Mouse (Mus musculus) bone marrow macrophage, adult 2 months (primary cell): ENCODE data around the gene Ppp1r1c.

Source experiments
- CTCF ChIP-seq: IDR thresholded peaks from 2 replicates; pipeline ENCODE4 v1.5.1; 2012; ENCODE audit warnings: low read depth, mild to moderate bottlenecking, low read length, moderate library complexity
- POLR2A ChIP-seq: IDR thresholded peaks from 2 replicates; pipeline ENCODE4 v1.6.1; 2012; ENCODE audit warnings: mild to moderate bottlenecking, low read depth, low read length, borderline replicate concordance

GRCm38 (mm10) chr2:79738958-79739357 lies 31.4 kb downstream of the Ppp1r1c start:
- TF ChIP-seq CTCF = no peak
- TF ChIP-seq POLR2A = no peak
